Comparison of ENCODE assay signal across 8 mouse cellular contexts in the genomic region with DNA sequence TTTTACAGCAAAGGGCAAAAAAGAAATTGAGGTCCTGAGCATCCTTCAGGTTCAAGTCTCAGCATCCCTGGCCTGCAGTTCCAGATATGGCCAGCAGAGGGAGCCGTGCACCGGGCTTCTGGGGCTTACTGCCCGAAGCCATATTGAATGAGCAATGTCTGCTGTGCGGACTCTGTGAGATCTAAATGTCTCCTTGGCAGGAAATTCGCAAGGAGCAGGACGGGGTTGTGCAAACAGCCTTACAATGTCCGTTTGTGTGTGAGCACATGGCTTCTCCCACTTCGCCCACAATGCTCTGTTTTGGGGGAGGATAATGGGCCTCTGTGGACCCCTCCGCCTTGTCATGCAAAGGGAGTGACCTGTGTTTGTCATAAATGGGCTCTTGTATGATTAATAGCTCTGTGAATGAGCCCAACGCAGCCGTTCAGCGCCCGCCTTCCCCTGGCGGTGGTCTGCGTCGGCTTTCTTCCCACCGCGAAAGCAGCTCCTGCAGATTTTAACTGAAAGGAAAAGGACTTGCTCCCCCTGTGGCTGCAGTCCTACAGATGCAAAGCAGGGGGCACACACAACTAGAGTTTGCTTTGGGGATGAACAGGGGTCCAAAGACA.
A peak's percentile ranks its signal among the peaks of the same experiment; 100 is the strongest.
DNase-seq lines count a peak whose midpoint lies in the region; ATAC-seq lines count a peak whose summit lies in the region.

No protein-coding gene starts in this region.

- 17% methylated on average over 18 of the region's 18 CpGs for WGBS in hindbrain, embryonic 10.5 days
- 2% methylated on average over 18 of the region's 18 CpGs for WGBS in lung, embryonic 15.5 days

- H3K9me3 ChIP-seq in hindbrain, embryonic 10.5 days, result no peaks in the 10 kb centered on the region
- no peaks in the 10 kb centered on the region for H3K9me3 ChIP-seq in lung, embryonic 15.5 days

- no peaks in the 10 kb centered on the region for H3K27me3 ChIP-seq in hindbrain, embryonic 10.5 days (ENCODE audit: insufficient read depth, poor library complexity, severe bottlenecking)
- no peaks in the 10 kb centered on the region for H3K27me3 ChIP-seq in lung, embryonic 15.5 days

- peak; percentile 84 for DNase-seq in MN1 (ENCODE audit: low spot score)
- DNase-seq in cerebellum, adult 9-10 months, result peak; percentile 90
- DNase-seq in frontal cortex, adult 2 months (ENCODE audit: extremely low spot score in 1 of 2, low spot score in 1 of 2), result peak; percentile 80 to 97
- DNase-seq in hindbrain, embryonic 10.5 days (ENCODE audit: low spot score), result peak; percentile 92
- DNase-seq in layer of hippocampus, adult 9-10 months (ENCODE audit: low spot score), result peak; percentile 90
- DNase-seq in ovary, postnatal 10 days (ENCODE audit: low spot score), result peak; percentile 98
- peak; percentile 84 to 93 for DNase-seq in thymus, postnatal 10 days (ENCODE audit: low spot score in 2 of 2)

- peak overlapping the region; percentile 76 for H3K4me2 ChIP-seq in lung, embryonic 15.5 days

- H3K9ac ChIP-seq in lung, embryonic 15.5 days, result peak overlapping the region; percentile 34; the same call in 1 of the 2 replicates

- peak; percentile 88 for ATAC-seq in lung, embryonic 15.5 days (ENCODE audit: borderline replicate concordance, extremely low read depth, low FRiP score, low TSS enrichment)

- H3K27ac ChIP-seq in hindbrain, embryonic 10.5 days, result peak overlapping the region; percentile 89
- H3K27ac ChIP-seq in lung, embryonic 15.5 days, result peak overlapping the region; percentile 82

- H3K4me3 ChIP-seq in hindbrain, embryonic 10.5 days, result peak overlapping the region; percentile 43
- peak overlapping the region; percentile 36 for H3K4me3 ChIP-seq in lung, embryonic 15.5 days

- H3K4me1 ChIP-seq in hindbrain, embryonic 10.5 days (replicated peaks), result peaks cover 8% of the 10 kb centered on the region; the same call in 1 of the 2 replicates
- H3K4me1 ChIP-seq in lung, embryonic 15.5 days, result 0 out of 2 replicates have a peak, but pooled peaks cover 5% of the 10 kb centered on the region

- no peaks in the 10 kb centered on the region for H3K36me3 ChIP-seq in hindbrain, embryonic 10.5 days
- no peaks in the 10 kb centered on the region for H3K36me3 ChIP-seq in lung, embryonic 15.5 days

Comparison
In these comparisons a context has a peak if more than half of its experiments do, and no peak if none do; other contexts are left out.
1. Peak in every context shown above with its lines: DNase-seq, ATAC-seq, H3K4me3 ChIP-seq and H3K27ac ChIP-seq.